Mouse (Mus musculus) layer of hippocampus, adult 18-20 months (tissue): Measurements from ENCODE around the gene Batf2. TPM values are rescaled to one million over a fixed set of nuclear protein-coding genes. Genes with fewer than 3 reads are reported as not detected.

Experiments
- DNase-seq, 2 experiments: peaks; one replicate each; pipeline ENCODE4 v3.0.0; 2022; ENCODE audit warnings: low spot score in 2 of 2
- total RNA-seq, 2 experiments: library from RNA; stranded (reverse); gene quantifications; 2 replicates each; pipeline ENCODE4 v1.2.3; 2021

The Batf2 gene
- total RNA-seq, 2 experiments from 2014 or later = 0.59 to 0.89 TPM

DNA sequence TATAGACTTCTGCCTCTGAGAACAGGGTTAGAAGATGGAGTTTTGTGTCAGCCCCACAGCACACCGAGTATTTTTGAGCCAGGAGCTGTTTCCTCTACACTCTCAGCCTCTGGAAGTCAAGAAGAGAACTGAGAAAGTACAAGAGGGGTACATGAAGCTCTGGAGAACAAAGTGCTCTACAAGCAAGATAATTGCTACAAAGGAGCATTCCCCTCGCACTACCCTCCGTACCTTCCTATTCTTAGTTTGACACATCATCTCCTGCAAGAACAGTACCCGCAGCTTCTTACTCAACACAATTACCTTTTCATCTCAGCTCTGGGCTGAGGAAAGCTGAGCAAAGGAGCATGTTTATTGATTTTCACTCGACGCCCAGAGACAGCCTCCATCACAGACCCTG is 77.8 kb downstream of the Batf2 start:
- DNase-seq = no peak

Other genes with a start within 250 kb of the Batf2 start
- gene Tigd3, start 246.8 kb upstream of the Batf2 start, total RNA-seq = 1 to 10 TPM; 2.5 TPM
- 100 to 1,000 TPM in 1 of 2 experiments, 10 to 100 TPM in 1; 90.8 to 100 TPM for gene Dpf2, start 228.0 kb upstream of the Batf2 start, total RNA-seq
- 1 to 10 TPM; 4.3 to 4.6 TPM for gene Cdc42ep2, start 216.2 kb upstream of the Batf2 start, total RNA-seq
- gene Pola2, start 176.8 kb upstream of the Batf2 start, total RNA-seq = 1 to 10 TPM; 5.0 to 5.9 TPM
- gene Slc22a20, start 154.8 kb upstream of the Batf2 start, total RNA-seq = not detected
- gene Capn1, start 125.1 kb upstream of the Batf2 start, total RNA-seq = 10 to 100 TPM; 23.2 to 24.8 TPM
- 10 to 100 TPM; 43.4 to 44.5 TPM for gene Syvn1, start 94.4 kb upstream of the Batf2 start, total RNA-seq
- 10 to 100 TPM; 48.0 to 52.0 TPM for gene Mrpl49, start 83.2 kb upstream of the Batf2 start, total RNA-seq
- gene Fau, start 83.1 kb upstream of the Batf2 start, total RNA-seq = 100 to 1,000 TPM; 769 to 789 TPM
- gene Znhit2, start 79.8 kb upstream of the Batf2 start, total RNA-seq = 10 to 100 TPM; 34.6 to 36.2 TPM
- gene Tm7sf2, start 72.6 kb upstream of the Batf2 start, total RNA-seq = 10 to 100 TPM; 22.4 to 24.4 TPM
- gene Vps51, start 63.8 kb upstream of the Batf2 start, total RNA-seq = 10 to 100 TPM; 93.7 to 94.4 TPM
- gene Tmem262, start 61.0 kb upstream of the Batf2 start, total RNA-seq = not detected
- 1 to 10 TPM in 1 of 2 experiments, under 1 TPM in 1; 0.91 to 1.3 TPM for gene Gm28374, start 58.7 kb upstream of the Batf2 start, total RNA-seq
- gene Zfpl1, start 56.0 kb upstream of the Batf2 start, total RNA-seq = 10 to 100 TPM; 36.6 to 42.0 TPM
- not detected for gene Cdca5, start 56.0 kb upstream of the Batf2 start, total RNA-seq
- not detected for gene AC131692.1, start 46.6 kb upstream of the Batf2 start, total RNA-seq
- under 1 TPM in 1 of 2 experiments, not detected in 1; 0.12 TPM for gene Naaladl1, start 35.2 kb upstream of the Batf2 start, total RNA-seq
- gene Sac3d1, start 22.3 kb upstream of the Batf2 start, total RNA-seq = 10 to 100 TPM; 15.5 to 15.6 TPM
- gene Snx15, start 12.7 kb upstream of the Batf2 start, total RNA-seq = 10 to 100 TPM; 37.6 to 45.1 TPM
- gene Arl2, start 565 bp downstream of the Batf2 start, total RNA-seq = 10 to 100 TPM; 83.2 to 84.8 TPM
- not detected for gene Majin, start 43.4 kb downstream of the Batf2 start, total RNA-seq
- not detected for gene Gpha2, start 85.4 kb downstream of the Batf2 start, total RNA-seq
- gene Ppp2r5b, start 94.9 kb downstream of the Batf2 start, total RNA-seq = 100 to 1,000 TPM; 133 TPM
- gene Atg2a, start 100.7 kb downstream of the Batf2 start, total RNA-seq = 10 to 100 TPM; 34.0 to 34.2 TPM
- 10 to 100 TPM; 86.6 to 88.0 TPM for gene Ehd1, start 135.7 kb downstream of the Batf2 start, total RNA-seq
- 1 to 10 TPM; 4.8 to 5.6 TPM for gene Cdc42bpg, start 165.5 kb downstream of the Batf2 start, total RNA-seq
- 10 to 100 TPM; 63.0 to 71.3 TPM for gene Men1, start 194.0 kb downstream of the Batf2 start, total RNA-seq
- 10 to 100 TPM; 82.2 to 89.6 TPM for gene Map4k2, start 200.2 kb downstream of the Batf2 start, total RNA-seq
- 100 to 1,000 TPM; 196 to 207 TPM for gene Sf1, start 222.7 kb downstream of the Batf2 start, total RNA-seq
- gene Pygm, start 243.4 kb downstream of the Batf2 start, total RNA-seq = 10 to 100 TPM; 26.4 to 27.2 TPM